Mouse (Mus musculus) megakaryocyte, embryonic 14.5 days (primary cell): ENCODE results near the gene Rundc1. TPM values are rescaled to one million over a fixed set of nuclear protein-coding genes. Genes with fewer than 3 reads are reported as not detected.
"Not testable (repeated sequence)": the region's sequence is repeated elsewhere in the genome, so short reads cannot be mapped to it uniquely, and the experiment has no call there.

Source experiments
- H3K27me3 ChIP-seq: replicated peaks from 2 replicates; pipeline ENCODE3; 2012; ENCODE audit warnings: inconsistent platforms
- H3K36me3 ChIP-seq: replicated peaks from 2 replicates; pipeline ENCODE3; 2012; ENCODE audit warnings: low read length, inconsistent platforms, mixed read lengths
- H3K4me1 ChIP-seq: 2 replicates; pipeline ENCODE4 v1.6.1; 2012; ENCODE audit warnings: inconsistent platforms
- H3K4me3 ChIP-seq: replicated peaks from 2 replicates; pipeline ENCODE3; 2012; ENCODE audit warnings: moderate library complexity, mild to moderate bottlenecking, inconsistent platforms
- H3K9me3 ChIP-seq: 2 replicates; pipeline ENCODE4 v1.6.1; 2012; ENCODE audit warnings: inconsistent platforms
- FLI1 ChIP-seq: IDR thresholded peaks from 2 replicates; pipeline ENCODE4 v1.6.1; 2012; ENCODE audit warnings: low read length, inconsistent platforms, mixed read lengths
- GATA1 ChIP-seq: IDR thresholded peaks from 3 replicates; pipeline ENCODE4 v1.6.1; 2012; ENCODE audit warnings: mixed read lengths, low read length, inconsistent platforms, borderline replicate concordance
- polyA plus RNA-seq: library from polyadenylated mRNA; stranded (reverse); fragments of >175 nt; gene quantifications from 2 replicates; pipeline ENCODE4 v1.2.3, GENCODE M21; 2012; ENCODE audit warnings: low replicate concordance; ENCODE audit not compliant: insufficient read depth

The Rundc1 gene
- polyA plus RNA-seq, 1 experiment = 3.1 TPM

- peak overlapping the region; percentile 97 for H3K4me3 ChIP-seq
- H3K27me3 ChIP-seq = peaks cover 30% of the 10 kb centered on the region
- H3K9me3 ChIP-seq = no peaks in the 10 kb centered on the region
- TF ChIP-seq GATA1 = no peak
- no peak for TF ChIP-seq FLI1
- peaks cover 69% of the 10 kb centered on the region for H3K4me1 ChIP-seq
- H3K36me3 ChIP-seq = peaks cover 25% of the 10 kb centered on the region
Observed at GRCm38 (mm10) chr11:101465101-101465868, 40.4 kb downstream of the Rundc1 start.

- peak within 1 kb of the TSS; percentile 97 for H3K4me3 ChIP-seq
- peaks cover 18% of the 10 kb centered on the region for H3K36me3 ChIP-seq
- peaks cover 38% of the 10 kb centered on the region for H3K27me3 ChIP-seq
- peaks cover 69% of the 10 kb centered on the region for H3K4me1 ChIP-seq
- TF ChIP-seq FLI1 (no peak), GATA1 (no peak)
- no peaks in the 10 kb centered on the region for H3K9me3 ChIP-seq
Observed at GRCm38 (mm10) chr11:101465869-101466551, 41.1 kb downstream of the Rundc1 start, which contains the start of gene Vat1. Vat1 (minus strand) TSS chr11:101466230.

- Histone ChIP-seq H3K36me3 (peaks cover 13% of the 10 kb centered on the region), H3K4me3 (peak overlapping the region; percentile 97), H3K4me1 (peaks cover 69% of the 10 kb centered on the region), H3K27me3 (peaks cover 43% of the 10 kb centered on the region)
- H3K9me3 ChIP-seq = not testable (repeated sequence)
Observed at GRCm38 (mm10) chr11:101466552-101466950, 41.7 kb downstream of the Rundc1 start.

GRCm38 (mm10) chr11:101467477-101468262, 42.8 kb downstream of the Rundc1 start:
- Histone ChIP-seq H3K9me3 (no peaks in the 10 kb centered on the region), H3K4me3 (peak overlapping the region; percentile 96), H3K4me1 (peaks cover 63% of the 10 kb centered on the region), H3K27me3 (peaks cover 52% of the 10 kb centered on the region), H3K36me3 (peaks cover 2% of the 10 kb centered on the region)
- TF ChIP-seq GATA1 = no peak
- no peak for TF ChIP-seq FLI1

GRCm38 (mm10) chr11:101468263-101468688, 43.4 kb downstream of the Rundc1 start:
- H3K4me3 ChIP-seq = peak overlapping the region; percentile 96
- TF ChIP-seq GATA1 = no peak
- no peak for TF ChIP-seq FLI1
- no peaks in the 10 kb centered on the region for H3K9me3 ChIP-seq
- peaks cover 58% of the 10 kb centered on the region for H3K27me3 ChIP-seq
- no peaks in the 10 kb centered on the region for H3K36me3 ChIP-seq
- peaks cover 56% of the 10 kb centered on the region for H3K4me1 ChIP-seq

GRCm38 (mm10) chr11:101468731-101469130, 43.8 kb downstream of the Rundc1 start:
- Histone ChIP-seq H3K4me3 (peak overlapping the region; percentile 96), H3K36me3 (no peaks in the 10 kb centered on the region), H3K4me1 (peaks cover 52% of the 10 kb centered on the region), H3K9me3 (no peaks in the 10 kb centered on the region), H3K27me3 (peaks cover 60% of the 10 kb centered on the region)
- TF ChIP-seq GATA1 = no peak
- TF ChIP-seq FLI1 = no peak

- H3K4me3 ChIP-seq = no peak overlapping the region
- peaks cover 62% of the 10 kb centered on the region for H3K27me3 ChIP-seq
Observed at GRCm38 (mm10) chr11:101469155-101469554, 44.3 kb downstream of the Rundc1 start.

GRCm38 (mm10) chr11:101470206-101470605, 45.3 kb downstream of the Rundc1 start:
- peaks cover 37% of the 10 kb centered on the region for H3K4me1 ChIP-seq

More at GRCm38 (mm10) chr11:101469155-101469554, 44.3 kb downstream of the Rundc1 start:
- no peaks in the 10 kb centered on the region for H3K9me3 ChIP-seq
- H3K36me3 ChIP-seq = no peaks in the 10 kb centered on the region
- TF ChIP-seq FLI1 (no peak), GATA1 (no peak)
- H3K4me1 ChIP-seq = peaks cover 48% of the 10 kb centered on the region

GRCm38 (mm10) chr11:101471926-101472325, 47.0 kb downstream of the Rundc1 start:
- Histone ChIP-seq H3K27me3 (peaks cover 62% of the 10 kb centered on the region), H3K36me3 (no peaks in the 10 kb centered on the region), H3K4me1 (peaks cover 20% of the 10 kb centered on the region), H3K9me3 (no peaks in the 10 kb centered on the region), H3K4me3 (no peak overlapping the region)
- TF ChIP-seq GATA1 = no peak
- no peak for TF ChIP-seq FLI1

More at GRCm38 (mm10) chr11:101470206-101470605, 45.3 kb downstream of the Rundc1 start:
- TF ChIP-seq GATA1 (no peak), FLI1 (no peak)
- no peaks in the 10 kb centered on the region for H3K9me3 ChIP-seq
- no peak overlapping the region for H3K4me3 ChIP-seq
- H3K36me3 ChIP-seq = no peaks in the 10 kb centered on the region
- peaks cover 64% of the 10 kb centered on the region for H3K27me3 ChIP-seq

- peaks cover 16% of the 10 kb centered on the region for H3K4me1 ChIP-seq
- H3K4me3 ChIP-seq = no peak overlapping the region
- no peaks in the 10 kb centered on the region for H3K9me3 ChIP-seq
- H3K36me3 ChIP-seq = no peaks in the 10 kb centered on the region
- TF ChIP-seq GATA1 (no peak), FLI1 (no peak)
- H3K27me3 ChIP-seq = peaks cover 65% of the 10 kb centered on the region
Observed at GRCm38 (mm10) chr11:101472336-101472735, 47.5 kb downstream of the Rundc1 start.

- H3K4me1 ChIP-seq, H3K9me3 ChIP-seq, H3K36me3 ChIP-seq, H3K4me3 ChIP-seq: not testable (repeated sequence)
- H3K27me3 ChIP-seq = peaks cover 63% of the 10 kb centered on the region
Observed at GRCm38 (mm10) chr11:101473686-101474085, 48.8 kb downstream of the Rundc1 start.
